Mouse (Mus musculus): Measurements from ENCODE around the gene Gm3424. TPM values are rescaled to one million over a fixed set of nuclear protein-coding genes. Genes with fewer than 3 reads are reported as not detected.
"Not testable (repeated sequence)": the region's sequence is repeated elsewhere in the genome, so short reads cannot be mapped to it uniquely, and the experiment has no call there.

Gm3424 gene
- not detected in 2 replicates for polyA plus RNA-seq (2016; fragmentation: Nextera tagmentation; extraction: Ambion mirVana)

DNA sequence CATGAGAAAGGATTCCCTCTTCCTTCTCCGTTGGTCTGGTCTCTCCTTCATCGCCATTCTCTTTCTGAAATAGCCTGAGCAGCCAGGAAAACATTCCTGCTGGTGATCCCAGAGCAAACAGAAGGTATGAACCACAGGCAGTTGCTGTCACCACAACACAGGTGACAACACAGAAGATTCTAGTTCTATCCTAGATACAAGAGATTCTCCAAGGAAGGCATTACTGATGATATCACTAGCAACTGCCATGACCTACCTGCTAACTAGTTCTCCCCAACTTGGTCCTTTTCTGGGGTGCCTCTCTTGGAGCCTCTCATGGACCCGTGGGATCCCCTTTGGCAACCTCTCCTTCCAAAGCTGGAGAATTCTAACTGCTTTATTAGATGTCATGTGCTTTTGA is at the start of gene Gm3424:
Gm3424 (minus strand) TSS at position 101 of the 400 bp plus-strand sequence.
- H3K4me3 ChIP-seq (replicated peaks); H3K27ac ChIP-seq; H3K27me3 ChIP-seq; ATAC-seq (ENCODE audit: insufficient number of reproducible peaks, insufficient read depth, low FRiP score, low TSS enrichment, low read depth); H3K4me2 ChIP-seq; H3K9me3 ChIP-seq; H3K9ac ChIP-seq (replicated peaks); H3K4me1 ChIP-seq (replicated peaks); H3K36me3 ChIP-seq: not testable (repeated sequence)
- no CpG with 5 or more reads among the region's 3 CpGs for WGBS

DNA sequence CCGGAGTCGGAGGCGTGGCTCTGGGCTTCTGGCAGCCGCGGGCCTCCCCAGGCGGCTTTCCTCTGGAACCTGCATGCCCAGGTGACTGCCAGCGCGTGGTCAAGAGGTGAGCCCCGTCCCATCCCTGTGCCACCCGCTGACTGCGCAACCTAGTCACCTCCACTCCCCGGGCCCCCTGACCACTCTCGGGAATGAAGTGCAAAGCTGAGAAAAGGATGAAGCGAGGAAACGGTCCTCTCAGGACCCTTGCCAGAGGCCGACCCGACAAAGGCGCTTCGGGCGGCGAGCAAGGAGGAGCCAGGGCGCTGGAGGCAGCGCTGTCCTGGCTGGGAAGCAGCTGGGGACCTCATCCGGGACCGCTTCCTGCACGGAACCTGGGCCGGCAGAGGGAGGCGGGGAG is 49.7 kb upstream of the Gm3424 start:
- not testable (repeated sequence) for H3K9me3 ChIP-seq; H3K27ac ChIP-seq; H3K9ac ChIP-seq (replicated peaks); H3K4me1 ChIP-seq (replicated peaks); H3K36me3 ChIP-seq; ATAC-seq (ENCODE audit: insufficient number of reproducible peaks, insufficient read depth, low FRiP score, low TSS enrichment, low read depth)
- WGBS, result under 1% methylated on average over 26 of the region's 28 CpGs
- Histone ChIP-seq H3K27me3 (peaks cover 11% of the 10 kb centered on the region), H3K4me2 (peak overlapping the region; percentile 71), H3K4me3 (replicated peaks) (peak overlapping the region; percentile 40)

DNA sequence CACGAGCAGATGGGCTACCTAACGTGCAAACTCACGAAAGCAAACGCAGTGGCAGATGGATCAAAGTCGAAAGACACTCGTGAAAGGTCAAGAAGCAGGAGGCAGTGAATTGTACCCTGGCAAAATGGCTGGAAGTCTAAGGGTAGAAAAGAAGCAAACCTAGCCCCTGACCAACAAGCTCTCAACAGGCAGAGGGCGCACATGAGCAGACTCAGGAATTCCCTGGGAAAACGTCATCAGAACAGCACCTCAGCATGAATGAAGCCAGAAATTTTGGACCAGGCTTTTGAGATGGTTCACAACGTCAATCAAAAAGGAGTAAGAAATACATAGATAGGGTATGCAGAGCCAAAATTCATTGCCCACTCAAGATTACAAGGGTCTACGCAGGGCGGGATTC is 49.0 kb upstream of the Gm3424 start:
- ATAC-seq (ENCODE audit: insufficient number of reproducible peaks, insufficient read depth, low FRiP score, low TSS enrichment, low read depth); H3K4me3 ChIP-seq (replicated peaks); H3K36me3 ChIP-seq; H3K4me1 ChIP-seq (replicated peaks); H3K9ac ChIP-seq (replicated peaks); H3K9me3 ChIP-seq; H3K4me2 ChIP-seq; H3K27ac ChIP-seq: not testable (repeated sequence)
- WGBS, result 8% methylated on average over 7 of the region's 11 CpGs
- peaks cover 11% of the 10 kb centered on the region for H3K27me3 ChIP-seq

DNA sequence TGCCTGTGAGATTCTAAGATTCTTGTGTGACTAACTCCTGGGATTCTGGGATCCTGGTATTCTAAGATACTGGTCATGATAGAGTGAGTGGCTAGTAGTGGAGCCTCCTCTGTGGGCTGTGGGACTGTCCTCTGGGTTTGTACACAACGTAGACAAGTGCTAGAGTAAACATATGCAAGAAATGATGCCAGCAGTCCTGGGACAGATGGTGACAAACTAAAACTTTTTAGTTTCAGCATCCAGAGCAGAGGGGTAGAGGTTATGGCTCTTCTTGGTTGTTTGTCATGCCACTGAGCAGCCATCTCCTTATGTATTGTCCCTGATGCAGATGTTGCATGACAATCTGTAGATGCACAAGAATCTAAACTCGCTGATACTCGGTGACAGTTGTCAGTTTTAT is 25.8 kb upstream of the Gm3424 start:
- ATAC-seq (ENCODE audit: insufficient number of reproducible peaks, insufficient read depth, low FRiP score, low TSS enrichment, low read depth); H3K4me2 ChIP-seq: not testable (repeated sequence)

DNA sequence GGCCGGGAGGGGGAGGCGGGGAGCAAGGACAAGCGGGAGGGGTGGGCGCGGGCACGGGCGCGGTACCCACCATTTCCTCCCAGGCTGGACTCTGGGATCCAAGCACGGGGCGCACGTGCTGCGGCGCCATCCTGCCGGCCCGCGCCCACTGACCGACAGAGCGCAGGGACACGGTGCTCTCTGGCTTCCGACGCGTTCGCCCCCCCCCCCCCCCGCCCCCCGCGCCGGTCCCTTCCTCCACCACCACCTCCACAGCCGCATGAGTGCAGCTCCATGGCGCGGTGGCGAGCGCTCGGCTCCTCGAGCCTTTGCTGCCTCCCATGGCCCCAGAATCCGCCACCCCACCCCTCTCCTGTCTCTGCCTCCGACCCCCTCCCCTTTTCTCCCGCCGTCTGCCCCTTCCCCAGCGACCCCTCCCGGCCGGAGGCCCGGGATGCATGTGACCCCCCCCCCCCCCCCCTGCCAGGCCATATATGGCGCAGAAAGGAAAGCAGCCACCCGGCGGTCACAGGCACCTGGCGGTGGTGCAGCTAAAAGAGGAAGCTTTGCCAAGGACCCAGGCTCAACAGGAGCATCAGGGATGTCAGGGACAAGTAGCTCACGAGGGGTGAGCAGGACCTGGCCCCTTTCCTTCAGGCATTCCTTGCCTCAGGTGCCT is 17.3 kb downstream of the Gm3424 start:
- H3K9ac ChIP-seq (replicated peaks); ATAC-seq (ENCODE audit: insufficient number of reproducible peaks, insufficient read depth, low FRiP score, low TSS enrichment, low read depth); H3K27me3 ChIP-seq; H3K27ac ChIP-seq; H3K9me3 ChIP-seq; H3K4me1 ChIP-seq (replicated peaks); H3K4me3 ChIP-seq (replicated peaks); H3K4me2 ChIP-seq; H3K36me3 ChIP-seq: not testable (repeated sequence)
- no CpG with 5 or more reads among the region's 47 CpGs for WGBS

More for the DNA sequence above, 25.8 kb upstream of the Gm3424 start:
- H3K27ac ChIP-seq; H3K4me3 ChIP-seq (replicated peaks); H3K27me3 ChIP-seq; H3K36me3 ChIP-seq; H3K9ac ChIP-seq (replicated peaks); H3K9me3 ChIP-seq; H3K4me1 ChIP-seq (replicated peaks): not testable (repeated sequence)
- 85% methylated on average over 3 of the region's 3 CpGs for WGBS

DNA sequence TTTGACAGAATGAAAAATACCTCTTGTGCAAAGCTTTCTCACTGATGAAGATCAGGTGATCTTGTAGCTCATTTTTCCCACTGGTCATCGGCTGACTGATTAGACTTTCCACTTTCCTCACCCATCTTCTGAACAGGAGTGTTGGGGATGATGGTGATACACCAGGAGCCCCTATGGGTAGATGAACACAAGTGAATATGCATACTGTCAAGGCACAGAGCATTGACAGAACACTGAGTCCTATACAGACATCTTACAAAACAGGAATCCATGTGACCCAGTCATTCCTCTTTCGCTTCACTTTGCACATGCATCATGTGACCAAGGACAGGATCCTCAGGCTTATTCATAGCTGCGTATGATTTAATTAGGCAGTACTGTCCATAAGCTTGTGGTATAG is 22.2 kb downstream of the Gm3424 start, which contains the start of gene Gm3383:
Gm3383 (minus strand) TSS at position 101 of the 400 bp plus-strand sequence.
- H3K36me3 ChIP-seq; H3K4me1 ChIP-seq (replicated peaks); H3K9ac ChIP-seq (replicated peaks); H3K4me2 ChIP-seq; H3K9me3 ChIP-seq; H3K27me3 ChIP-seq; ATAC-seq (ENCODE audit: insufficient number of reproducible peaks, insufficient read depth, low FRiP score, low TSS enrichment, low read depth); H3K4me3 ChIP-seq (replicated peaks); H3K27ac ChIP-seq: not testable (repeated sequence)
- no CpG with 5 or more reads among the region's 3 CpGs for WGBS

Other genes starting within 250 kb of the Gm3424 start
- gene Gm8265, start 197.3 kb downstream of the Gm3424 start, polyA plus RNA-seq (2016; fragmentation: Nextera tagmentation; extraction: Ambion mirVana), result not detected in 2 replicates
- gene Gm9603, start 142.9 kb downstream of the Gm3424 start, polyA plus RNA-seq (2016; fragmentation: Nextera tagmentation; extraction: Ambion mirVana), result not detected in 2 replicates
- not detected in 2 replicates for gene Gm3373, start 88.8 kb downstream of the Gm3424 start, polyA plus RNA-seq (2016; fragmentation: Nextera tagmentation; extraction: Ambion mirVana)
- 0.76 and 0.99 TPM in 2 replicates for gene Gm3383, start 22.3 kb downstream of the Gm3424 start, polyA plus RNA-seq (2016; fragmentation: Nextera tagmentation; extraction: Ambion mirVana)
- 0.14 and 0.38 TPM in 2 replicates for gene Gm8237, start 50.1 kb upstream of the Gm3424 start, polyA plus RNA-seq (2016; fragmentation: Nextera tagmentation; extraction: Ambion mirVana)
- 0.18 and 0.21 TPM in 2 replicates for gene Gm3248, start 131.4 kb upstream of the Gm3424 start, polyA plus RNA-seq (2016; fragmentation: Nextera tagmentation; extraction: Ambion mirVana)
- not detected in 2 replicates for gene Gm3453, start 148.8 kb upstream of the Gm3424 start, polyA plus RNA-seq (2016; fragmentation: Nextera tagmentation; extraction: Ambion mirVana)
- gene Gm6337, start 227.9 kb upstream of the Gm3424 start, polyA plus RNA-seq (2016; fragmentation: Nextera tagmentation; extraction: Ambion mirVana), result not detected in 2 replicates

All from limb, embryonic 12.5 days (tissue).